Comparison of ENCODE assay signal across 9 mouse cellular contexts in the genomic region with DNA sequence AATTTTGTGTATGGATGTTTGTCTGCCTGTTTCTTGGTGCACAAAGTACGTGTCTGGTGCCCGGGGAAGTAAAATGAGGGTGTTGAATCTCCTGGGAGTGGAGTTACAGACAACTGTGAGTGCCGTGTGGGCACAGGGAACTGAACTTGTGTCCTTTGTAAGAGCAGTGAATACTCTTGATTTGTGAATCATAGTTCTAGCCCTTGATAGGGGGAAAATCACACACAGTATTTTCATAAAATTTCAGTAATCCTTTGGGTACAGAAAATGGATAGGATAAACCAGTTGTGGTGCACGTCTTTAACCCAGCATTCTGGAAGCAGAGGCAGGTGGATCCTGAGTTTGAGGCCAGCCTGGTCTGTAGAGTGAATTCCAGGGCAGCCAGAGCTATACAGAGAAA. TPM values are rescaled to one million over a fixed set of nuclear protein-coding genes. Genes with fewer than 3 reads are reported as not detected.
A peak's percentile ranks its signal among the peaks of the same experiment; 100 is the strongest.
DNase-seq lines count a peak whose midpoint lies in the region; ATAC-seq and TF ChIP-seq lines count a peak whose summit lies in the region.
"Had no signal": no experiment of that assay in that cellular context is flagged by ENCODE, and none has a peak within 500 bp of the region (broad histone marks: within the 10 kb centered on the region; RNA-seq: fewer than 3 reads in every experiment).

No protein-coding gene starts in this region.

- no peaks in the 10 kb centered on the region for H3K27me3 ChIP-seq in heart, embryonic 15.5 days
- no peaks in the 10 kb centered on the region for H3K27me3 ChIP-seq in embryonic facial prominence, embryonic 11.5 days (ENCODE audit: control insufficient read depth, insufficient read depth, low read length)
- H3K27me3 ChIP-seq in intestine, embryonic 15.5 days (replicated peaks) = no peaks in the 10 kb centered on the region
- no peaks in the 10 kb centered on the region for H3K27me3 ChIP-seq in midbrain, postnatal 0 days (ENCODE audit: insufficient read depth, low read length)

- H3K4me3 ChIP-seq in heart, embryonic 15.5 days = peak overlapping the region; percentile 91; the same call in 1 of the 2 replicates
- no peak overlapping the region for H3K4me3 ChIP-seq in embryonic facial prominence, embryonic 11.5 days (ENCODE audit: low read depth, low read length)
- peak overlapping the region; percentile 83 for H3K4me3 ChIP-seq in intestine, embryonic 15.5 days (replicated peaks)
- peak overlapping the region; percentile 51; the same call in 1 of the 2 replicates for H3K4me3 ChIP-seq in midbrain, postnatal 0 days (ENCODE audit: low read depth, low read length)

- H3K9me3 ChIP-seq in heart, embryonic 15.5 days (replicated peaks) = no peaks in the 10 kb centered on the region
- H3K9me3 ChIP-seq in embryonic facial prominence, embryonic 11.5 days (replicated peaks; ENCODE audit: control insufficient read depth, low read length) = no peaks in the 10 kb centered on the region
- no peaks in the 10 kb centered on the region for H3K9me3 ChIP-seq in intestine, embryonic 15.5 days
- no peaks in the 10 kb centered on the region for H3K9me3 ChIP-seq in midbrain, postnatal 0 days (ENCODE audit: low read length)

- DNase-seq in heart, adult 8-10 months (ENCODE audit: low spot score) = no peak
- DNase-seq in embryonic facial prominence, embryonic 11.5 days (ENCODE audit: low spot score) = no peak
- DNase-seq in midbrain, postnatal 0 days (ENCODE audit: low spot score) = no peak
- no peak for DNase-seq in layer of hippocampus, postnatal 25 days (ENCODE audit: extremely low spot score in 1 of 2, low spot score in 1 of 2)
- no peak for DNase-seq in B cell, adult 2 months
- DNase-seq in thymus, postnatal 4 days = no peak
- DNase-seq: thymus, adult 2 months had no signal

- H3K27ac ChIP-seq in heart, embryonic 15.5 days = no peak overlapping the region
- H3K27ac ChIP-seq in embryonic facial prominence, embryonic 11.5 days (replicated peaks; ENCODE audit: low read depth, low read length) = no peak overlapping the region
- H3K27ac ChIP-seq in intestine, embryonic 15.5 days = no peak overlapping the region
- H3K27ac ChIP-seq in midbrain, postnatal 0 days (ENCODE audit: low read depth, low read length) = no peak overlapping the region

- H3K9ac ChIP-seq in heart, embryonic 15.5 days = no peak overlapping the region
- H3K9ac ChIP-seq in embryonic facial prominence, embryonic 11.5 days (replicated peaks; ENCODE audit: low read length) = no peak overlapping the region; the same call in 1 of the 2 replicates
- H3K9ac ChIP-seq in intestine, embryonic 15.5 days = 0 out of 2 replicates have a peak overlapping the region, but pooled peaks have one; percentile 97
- no peak overlapping the region for H3K9ac ChIP-seq in midbrain, postnatal 0 days (replicated peaks; ENCODE audit: low read length, poor library complexity, severe bottlenecking)

- 70% methylated on average over 4 of the region's 4 CpGs for WGBS in heart, embryonic 15.5 days
- 84% methylated on average over 4 of the region's 4 CpGs for WGBS in embryonic facial prominence, embryonic 11.5 days
- WGBS in intestine, embryonic 15.5 days = 78% methylated on average over 4 of the region's 4 CpGs
- WGBS in midbrain, postnatal 0 days = 76% methylated on average over 4 of the region's 4 CpGs

- H3K36me3 ChIP-seq in heart, embryonic 15.5 days = no peaks in the 10 kb centered on the region
- no peaks in the 10 kb centered on the region for H3K36me3 ChIP-seq in embryonic facial prominence, embryonic 11.5 days (replicated peaks; ENCODE audit: control insufficient read depth, insufficient read depth, low read depth, low read length)
- no peaks in the 10 kb centered on the region for H3K36me3 ChIP-seq in intestine, embryonic 15.5 days
- peaks cover under 1% of the 10 kb centered on the region; the same call in 1 of the 2 replicates for H3K36me3 ChIP-seq in midbrain, postnatal 0 days (ENCODE audit: insufficient read depth, low read length)

- no peak for ATAC-seq in heart, embryonic 15.5 days (replicated peaks; ENCODE audit: insufficient number of reproducible peaks, insufficient read depth, low FRiP score, low read depth)
- no peak for ATAC-seq in embryonic facial prominence, embryonic 11.5 days (replicated peaks; ENCODE audit: insufficient number of reproducible peaks, low FRiP score, low TSS enrichment, low read depth)
- no peak for ATAC-seq in intestine, embryonic 15.5 days
- ATAC-seq in midbrain, postnatal 0 days (ENCODE audit: low FRiP score) = no peak

- H3K4me2 ChIP-seq in heart, embryonic 15.5 days = peak overlapping the region; percentile 71
- H3K4me2 ChIP-seq in embryonic facial prominence, embryonic 11.5 days (ENCODE audit: low read depth, low read length) = peak overlapping the region; percentile 58
- H3K4me2 ChIP-seq in intestine, embryonic 15.5 days (replicated peaks) = peak overlapping the region; percentile 59
- H3K4me2 ChIP-seq in midbrain, postnatal 0 days (ENCODE audit: low read depth, low read length, poor library complexity, severe bottlenecking) = 0 out of 2 replicates have a peak overlapping the region, but pooled peaks have one; percentile 59

- TF ChIP-seq CTCF in midbrain, postnatal 0 days (IDR thresholded peaks at IDR 0.05) = no peak

- H3K4me1 ChIP-seq in heart, embryonic 15.5 days (replicated peaks) = peaks cover 11% of the 10 kb centered on the region
- H3K4me1 ChIP-seq in embryonic facial prominence, embryonic 11.5 days (ENCODE audit: control insufficient read depth, insufficient read depth, low read length) = no peaks in the 10 kb centered on the region
- H3K4me1 ChIP-seq in intestine, embryonic 15.5 days (replicated peaks) = 0 out of 2 replicates have a peak, but pooled peaks cover 4% of the 10 kb centered on the region
- H3K4me1 ChIP-seq in midbrain, postnatal 0 days (ENCODE audit: insufficient read depth, low read length) = no peaks in the 10 kb centered on the region

RNA-seq across cellular contexts. Expression of a gene that starts 1.4 kb away (rescaled TPM):
- polyA plus RNA-seq in heart, embryonic 15.5 days (2015; fragmentation: Nextera tagmentation; extraction: Ambion mirVana) = 23.7 and 28.6 TPM in 2 replicates
- 10 to 100 TPM in 2 of 4 experiments, 1 to 10 TPM in 2; 8.3 to 10.9 (median 9.9) TPM for total RNA-seq in heart, adult 8-10 months (2022)
- polyA plus RNA-seq in embryonic facial prominence, embryonic 11.5 days (2014; fragmentation: Nextera tagmentation; extraction: Ambion mirVana) = 34.4 and 36.6 TPM in 2 replicates
- polyA plus RNA-seq in intestine, embryonic 15.5 days (2015; fragmentation: Nextera tagmentation; extraction: Ambion mirVana) = 39.7 and 41.2 TPM in 2 replicates
- total RNA-seq in midbrain, postnatal 0 days (2014; rRNA removed) = 16.7 and 19.1 TPM in 2 replicates
- 23.5 and 24.5 TPM in 2 replicates for polyA plus RNA-seq in midbrain, postnatal 0 days (2015; fragmentation: Nextera tagmentation; extraction: Ambion mirVana)
- 10 to 100 TPM; 16.3 to 17.8 TPM for total RNA-seq in layer of hippocampus, postnatal 25 days (2021)

RNA-seq across cellular contexts. Expression of a gene that starts 58.0 kb away (rescaled TPM):
- 12.6 and 14.2 TPM in 2 replicates for polyA plus RNA-seq in heart, embryonic 15.5 days (2015; fragmentation: Nextera tagmentation; extraction: Ambion mirVana)
- 10 to 100 TPM; 25.0 to 31.7 (median 27.7) TPM for total RNA-seq in heart, adult 8-10 months (2022)
- polyA plus RNA-seq in embryonic facial prominence, embryonic 11.5 days (2014; fragmentation: Nextera tagmentation; extraction: Ambion mirVana) = 34.1 and 41.3 TPM in 2 replicates
- 12.4 and 15.0 TPM in 2 replicates for polyA plus RNA-seq in intestine, embryonic 15.5 days (2015; fragmentation: Nextera tagmentation; extraction: Ambion mirVana)
- 121 and 158 TPM in 2 replicates for total RNA-seq in midbrain, postnatal 0 days (2014; rRNA removed)
- 22.9 and 27.4 TPM in 2 replicates for polyA plus RNA-seq in midbrain, postnatal 0 days (2015; fragmentation: Nextera tagmentation; extraction: Ambion mirVana)
- total RNA-seq in layer of hippocampus, postnatal 25 days (2021) = 10 to 100 TPM; 57.4 to 61.0 TPM
